Mouse (Mus musculus): Measurements from ENCODE around the gene Hrct1. TPM values are rescaled to one million over a fixed set of nuclear protein-coding genes. Genes with fewer than 3 reads are reported as not detected.

The Hrct1 gene
- polyA plus RNA-seq, 3 experiments from 2014 or later, result not detected

DNA sequence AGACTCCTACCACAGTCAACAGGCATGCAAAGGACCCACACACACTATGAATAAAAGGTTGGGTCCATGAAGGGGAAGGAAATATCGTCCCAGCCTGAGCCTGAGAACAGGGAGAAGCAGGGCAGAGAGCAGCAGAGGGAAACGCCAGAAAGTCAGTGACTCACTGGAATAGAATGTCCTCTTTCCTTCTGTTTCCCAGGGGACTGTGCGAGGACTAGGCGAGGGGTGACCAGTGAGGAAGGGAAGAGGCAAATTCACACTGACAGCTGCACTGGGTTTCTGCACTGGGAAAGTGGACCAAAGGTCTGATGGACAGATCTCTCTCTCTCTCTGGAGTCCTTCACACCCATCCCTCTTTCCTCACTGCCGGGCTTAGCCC lies 1.6 kb downstream of the Hrct1 start:
- ATAC-seq, result no peak

DNA sequence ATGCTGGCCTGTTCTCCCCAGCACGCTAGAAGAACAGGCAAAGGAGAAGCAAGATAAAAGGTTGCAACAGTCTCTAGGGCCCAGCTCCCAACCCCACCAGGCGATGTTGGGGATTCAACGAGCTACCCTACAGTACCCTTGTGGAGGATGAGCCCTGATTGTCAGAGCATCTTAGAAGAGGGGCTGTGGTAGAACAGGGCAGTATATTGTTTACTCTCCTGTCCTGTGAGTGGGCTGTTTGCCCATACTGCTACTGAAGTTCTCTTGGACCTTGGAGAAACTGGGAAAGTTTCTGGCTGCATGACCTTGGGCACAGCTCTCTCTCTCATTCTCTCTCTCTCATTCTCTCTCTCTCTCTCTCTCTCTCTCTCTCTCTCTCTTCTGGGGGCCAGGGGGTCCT lies 2.1 kb downstream of the Hrct1 start:
- no peak for ATAC-seq

DNA sequence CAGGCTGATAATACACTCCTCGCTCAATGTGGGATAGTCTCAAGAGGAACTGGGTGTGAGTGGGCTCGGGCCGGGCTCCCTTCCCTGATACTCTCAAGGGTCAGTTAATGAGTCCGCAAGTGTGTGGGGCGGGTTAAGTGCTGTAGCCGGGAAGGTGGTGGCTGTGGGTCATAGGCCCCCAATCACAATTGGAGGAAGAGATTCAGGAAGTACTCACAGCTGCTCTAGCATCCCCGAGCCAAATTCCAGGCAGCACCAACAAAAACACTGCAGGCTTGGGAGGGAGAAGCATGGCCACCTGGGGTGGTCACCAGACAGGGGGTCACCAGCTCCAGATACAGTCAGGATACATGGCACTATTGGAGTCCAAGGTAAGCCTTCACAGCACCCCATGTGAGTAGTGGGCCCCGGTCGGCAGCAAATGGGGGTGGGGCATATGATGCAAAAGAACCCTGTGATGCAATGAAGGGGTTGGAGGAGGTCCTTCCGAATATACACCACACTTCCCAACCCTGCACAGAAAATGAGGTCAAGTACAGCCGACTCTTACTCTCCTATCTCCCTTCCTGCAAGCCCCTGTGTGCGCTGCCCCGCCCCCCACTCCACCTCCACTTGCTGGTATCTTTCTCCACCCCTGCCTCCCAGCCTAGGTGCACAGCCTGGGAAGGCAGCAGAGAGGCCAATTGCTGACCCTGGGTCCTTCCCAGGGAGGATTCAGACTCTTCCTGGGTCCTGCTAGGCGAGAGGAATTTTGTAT lies 3.0 kb downstream of the Hrct1 start, which contains the start of gene Spaar:
Gene Spaar (plus strand): TSS at position 241 of the 757 bp plus-strand sequence.
- no peak for ATAC-seq

DNA sequence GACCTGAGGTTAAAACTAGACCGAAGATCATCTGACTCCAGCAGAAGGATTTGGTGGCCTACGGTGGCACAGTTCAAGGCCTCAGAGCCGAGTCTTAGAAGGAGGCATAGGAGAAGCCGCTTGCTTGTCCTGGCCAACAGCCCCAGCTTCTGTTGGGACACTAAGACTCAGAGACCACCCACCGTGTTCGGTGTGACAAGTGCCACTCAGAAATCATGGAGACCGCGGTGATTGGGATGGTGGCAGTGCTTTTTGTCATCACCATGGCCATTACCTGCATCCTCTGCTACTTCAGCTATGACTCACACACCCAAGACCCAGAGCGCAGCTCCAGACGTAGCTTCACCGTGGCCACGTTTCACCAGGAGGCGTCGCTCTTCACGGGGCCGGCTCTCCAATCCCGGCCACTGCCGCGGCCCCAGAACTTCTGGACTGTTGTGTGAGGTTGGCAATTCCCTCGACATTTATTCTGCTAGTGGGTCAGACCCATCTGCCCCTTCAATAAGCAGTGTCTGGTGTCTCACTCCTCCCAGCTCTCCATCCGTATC lies 3.8 kb downstream of the Hrct1 start:
- no peak for ATAC-seq

DNA sequence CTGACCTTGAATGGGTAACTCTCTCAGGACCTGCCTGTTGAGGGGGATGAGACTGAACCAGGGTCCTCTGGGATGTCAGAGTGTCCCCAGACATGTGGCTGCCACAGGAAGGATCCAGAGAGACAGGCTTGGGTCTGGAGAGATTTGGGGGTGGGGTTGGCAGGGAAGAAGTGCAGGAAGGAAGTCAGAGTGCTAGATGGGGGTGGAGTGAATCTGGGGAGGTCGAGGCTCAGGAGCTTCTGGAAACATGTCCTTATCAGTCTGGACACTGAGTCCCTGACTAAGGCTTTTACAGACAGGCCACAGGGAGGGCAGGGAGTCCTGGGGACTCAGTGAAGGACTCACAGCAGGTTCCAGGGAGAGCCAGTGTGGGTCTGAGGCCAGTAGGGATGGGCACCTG lies 5.2 kb downstream of the Hrct1 start:
- no peak for ATAC-seq

DNA sequence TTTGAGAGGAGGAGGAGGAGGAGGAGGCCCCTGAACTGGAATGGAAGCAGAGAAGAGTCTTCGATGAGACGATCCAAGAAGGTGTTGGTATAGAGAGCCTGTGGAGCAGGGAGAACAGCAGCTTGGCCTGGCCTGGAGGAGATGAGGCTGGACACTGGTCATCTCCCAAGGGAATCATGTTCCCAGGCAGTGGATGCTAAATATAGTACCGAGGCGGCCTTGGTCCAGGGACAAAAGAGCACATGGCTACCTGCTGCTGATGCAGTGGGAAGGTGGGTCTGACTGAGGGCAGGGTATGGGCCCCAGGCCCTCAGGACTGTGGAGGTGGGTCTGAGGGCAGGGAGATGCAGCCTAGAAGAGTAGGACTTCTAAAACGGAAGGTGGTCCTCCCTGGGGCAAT lies 6.2 kb downstream of the Hrct1 start:
- no peak for ATAC-seq

DNA sequence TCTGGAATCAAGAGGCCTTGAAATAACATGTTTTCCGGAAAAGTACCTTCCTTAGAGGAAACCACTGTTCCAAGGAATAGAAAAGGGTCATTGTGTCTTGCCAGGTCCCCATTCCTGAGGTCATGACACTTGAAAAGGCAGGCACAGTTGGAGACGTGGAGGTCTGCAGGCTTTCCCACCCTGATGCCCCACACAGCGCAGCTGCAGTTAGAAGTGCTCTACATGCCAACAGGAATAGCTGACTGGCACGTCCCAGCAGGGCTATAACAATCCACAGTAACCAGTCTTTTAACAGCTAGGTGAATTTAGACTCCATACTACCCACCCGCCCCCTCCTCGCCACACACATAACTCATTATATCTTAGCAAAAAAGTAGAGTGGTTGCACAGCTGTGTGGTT lies 10.2 kb downstream of the Hrct1 start:
- no peak for ATAC-seq

DNA sequence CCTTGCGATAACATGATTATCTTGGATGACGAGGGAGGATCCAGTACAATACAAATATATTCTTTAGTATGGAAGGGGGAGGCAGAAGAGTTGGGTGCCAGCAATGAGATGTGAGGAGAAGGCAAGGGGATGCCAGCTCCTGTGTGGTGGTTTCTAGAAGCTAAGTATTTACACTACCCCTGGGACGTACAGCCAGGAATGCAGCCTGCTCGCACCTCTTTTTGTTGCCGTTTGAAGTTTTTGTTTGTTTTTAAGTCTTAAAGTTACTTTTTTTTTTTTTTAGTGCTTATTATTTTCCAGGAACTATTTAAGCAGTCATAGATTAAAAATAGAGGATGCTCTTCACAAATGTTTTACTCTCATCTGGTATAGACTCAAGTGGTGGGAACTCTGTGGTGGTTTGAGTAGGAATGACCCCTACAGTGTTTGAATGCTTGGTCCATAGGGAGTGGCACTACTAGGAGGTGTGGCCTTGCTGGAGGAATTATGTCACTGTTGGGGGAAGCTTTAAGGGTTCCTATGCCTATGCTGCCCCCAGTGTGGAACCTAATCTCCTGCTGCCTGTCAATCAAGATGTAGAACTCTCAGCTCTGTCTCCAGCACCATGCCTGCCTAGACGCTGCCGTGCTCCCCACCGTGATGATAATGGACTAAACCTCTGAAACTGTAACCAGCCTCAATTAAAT lies 12.1 kb downstream of the Hrct1 start:
- ATAC-seq, result no peak

DNA sequence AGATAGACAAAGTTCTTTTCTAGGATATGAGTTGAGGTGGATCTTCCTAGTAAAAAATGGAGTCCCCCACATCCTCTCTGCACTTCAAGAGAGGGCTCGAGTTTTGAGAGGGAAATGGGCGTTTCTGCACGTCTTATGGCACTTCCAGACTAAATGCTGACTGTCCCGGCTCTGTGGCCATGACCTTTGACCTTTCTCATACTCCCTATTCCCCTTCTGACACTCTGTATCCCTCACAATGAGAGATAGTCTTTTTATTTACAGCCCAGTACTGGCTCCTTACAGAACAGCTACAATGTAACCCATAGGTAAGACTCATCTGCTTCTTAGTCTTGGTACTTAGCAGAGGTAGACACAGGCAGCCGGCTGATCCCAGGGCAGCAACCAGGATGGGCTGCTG lies 14.5 kb downstream of the Hrct1 start:
- ATAC-seq, result no peak

DNA sequence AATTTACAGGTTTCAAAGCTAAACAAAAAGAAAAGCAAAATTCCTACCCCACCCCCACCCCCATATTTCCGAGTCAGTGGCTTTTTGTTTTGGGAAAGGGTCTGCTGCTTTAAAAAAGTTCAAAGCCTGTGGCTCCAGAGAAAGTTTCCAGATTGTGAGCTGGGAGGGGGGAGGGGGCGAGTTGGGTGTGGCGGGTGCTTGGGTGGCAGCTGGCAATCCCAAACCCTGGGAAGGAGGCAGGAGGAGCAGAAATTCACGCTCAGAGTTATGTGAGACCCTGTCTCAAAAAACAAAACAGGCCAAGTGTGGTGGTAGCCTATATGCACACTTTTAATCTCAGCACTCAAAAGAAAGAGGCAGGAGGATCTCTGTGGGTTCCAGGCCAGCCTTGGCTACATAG lies 15.6 kb downstream of the Hrct1 start:
- ATAC-seq, result no peak

DNA sequence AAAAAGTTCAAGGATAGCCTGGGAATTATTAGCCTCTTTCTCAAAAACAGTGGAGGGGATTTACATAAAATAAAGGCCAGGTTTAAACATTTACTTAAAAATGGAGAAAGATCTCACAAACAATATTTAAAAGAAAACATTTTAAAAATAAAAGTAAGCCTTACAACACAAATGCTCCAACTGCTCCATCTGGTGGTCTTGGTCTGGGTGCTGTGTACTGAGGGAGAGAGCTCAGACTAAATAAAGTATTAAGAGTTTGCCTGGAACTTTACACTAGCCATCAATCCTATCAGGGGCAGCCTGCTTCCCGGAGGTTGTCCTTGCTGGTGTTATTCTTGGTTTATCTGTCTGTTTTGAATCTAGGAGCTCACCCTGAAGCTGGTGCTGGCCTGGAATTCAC lies 16.1 kb downstream of the Hrct1 start:
- ATAC-seq, result no peak

DNA sequence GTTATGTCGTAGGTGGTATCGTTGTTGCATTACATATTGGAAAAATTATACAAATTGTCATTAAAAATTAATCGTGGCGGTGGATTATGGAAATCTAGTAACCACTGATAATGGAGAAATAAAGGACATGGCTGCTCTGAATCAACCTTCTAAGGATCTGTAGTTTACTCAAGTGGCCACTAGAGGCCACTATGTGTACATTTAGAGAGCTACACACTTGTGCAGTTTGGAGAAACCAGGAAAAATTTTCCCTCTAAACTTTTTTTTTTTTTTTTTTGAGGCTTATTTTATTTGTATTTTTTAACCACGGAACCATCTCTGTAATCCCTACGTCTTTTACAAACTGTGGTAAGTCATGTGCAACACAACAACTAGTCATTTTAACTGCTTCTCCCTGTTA lies 18.2 kb downstream of the Hrct1 start:
- no peak for ATAC-seq

DNA sequence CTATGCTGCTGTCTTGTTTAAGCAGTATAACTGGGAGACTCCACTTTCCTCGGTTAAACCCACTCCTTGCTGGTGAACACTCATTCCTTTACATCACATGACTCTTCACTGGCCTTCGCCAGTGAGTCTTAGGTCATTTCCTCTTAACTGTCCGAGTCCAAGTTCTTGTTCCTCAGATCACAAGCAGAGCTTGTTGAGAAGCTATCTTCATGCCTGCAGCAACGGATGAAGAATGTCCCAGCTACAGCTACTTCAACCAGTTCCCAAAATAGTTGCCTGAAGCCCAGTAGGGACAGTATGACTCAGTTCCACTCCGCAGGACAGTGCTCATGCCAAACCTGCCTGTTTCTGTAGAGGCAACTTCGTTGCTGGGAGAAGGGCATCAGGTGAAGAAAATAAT lies 30.2 kb downstream of the Hrct1 start:
- no peak for ATAC-seq

DNA sequence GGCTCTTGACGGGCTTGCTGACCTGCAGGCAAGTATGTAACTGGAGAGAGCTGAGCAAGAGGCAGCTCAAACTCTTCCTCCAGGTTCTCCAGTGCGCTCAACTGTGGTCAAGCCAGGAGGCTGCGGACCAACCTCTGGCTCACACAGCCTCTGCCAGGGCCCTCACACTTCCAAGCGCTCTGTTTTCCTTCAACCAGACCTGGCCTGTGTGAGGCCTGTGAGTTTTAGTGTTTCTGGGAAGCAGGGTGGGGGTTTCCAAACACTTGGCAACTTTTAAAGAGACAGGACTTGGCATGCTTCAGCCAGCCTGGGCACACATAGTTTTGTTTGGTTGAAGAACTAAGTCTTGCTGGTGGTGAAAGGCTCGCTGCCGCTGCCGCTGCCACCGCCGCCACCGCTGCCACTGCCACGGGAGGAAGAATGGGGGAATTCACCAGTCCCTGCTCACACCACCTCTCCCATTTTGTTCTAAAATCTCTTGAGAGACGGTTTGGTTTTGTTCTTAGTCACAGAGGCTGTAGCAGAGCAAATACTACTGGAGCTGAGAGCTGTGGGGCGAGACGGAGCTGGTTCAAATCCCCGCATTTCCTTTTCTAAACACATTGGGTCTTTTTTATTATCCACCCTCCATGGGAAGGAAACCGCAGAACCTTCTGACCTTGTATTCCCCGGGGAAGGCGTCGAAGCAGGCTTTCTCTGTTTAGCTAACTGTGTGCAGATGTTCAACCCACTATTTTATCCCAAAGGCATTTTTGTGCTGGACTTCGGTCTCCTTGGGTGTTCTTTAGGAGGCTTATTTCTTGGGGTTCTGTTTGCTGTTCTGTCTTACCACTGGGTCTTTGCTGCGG lies 32.8 kb downstream of the Hrct1 start:
- ATAC-seq, result no peak

DNA sequence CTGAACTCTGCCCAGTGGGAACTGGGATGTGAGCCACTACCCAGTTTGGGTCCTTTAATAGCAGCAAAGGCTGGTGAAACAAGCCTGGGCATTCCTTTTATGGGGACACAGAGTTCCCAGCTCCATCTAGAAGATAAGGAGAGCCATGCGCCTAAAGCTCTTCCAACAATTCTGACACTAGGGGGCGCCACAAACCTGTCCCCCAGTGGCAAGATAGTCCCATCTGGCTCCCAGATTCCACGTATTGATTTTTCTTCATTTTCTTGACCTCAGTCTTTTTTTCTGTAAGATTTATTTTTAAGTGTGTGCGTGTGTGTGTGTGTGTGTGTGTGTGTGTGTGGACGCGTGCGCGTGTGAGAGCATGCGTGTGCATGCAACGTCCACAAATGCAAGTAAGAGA lies 33.5 kb downstream of the Hrct1 start:
- ATAC-seq, result no peak

DNA sequence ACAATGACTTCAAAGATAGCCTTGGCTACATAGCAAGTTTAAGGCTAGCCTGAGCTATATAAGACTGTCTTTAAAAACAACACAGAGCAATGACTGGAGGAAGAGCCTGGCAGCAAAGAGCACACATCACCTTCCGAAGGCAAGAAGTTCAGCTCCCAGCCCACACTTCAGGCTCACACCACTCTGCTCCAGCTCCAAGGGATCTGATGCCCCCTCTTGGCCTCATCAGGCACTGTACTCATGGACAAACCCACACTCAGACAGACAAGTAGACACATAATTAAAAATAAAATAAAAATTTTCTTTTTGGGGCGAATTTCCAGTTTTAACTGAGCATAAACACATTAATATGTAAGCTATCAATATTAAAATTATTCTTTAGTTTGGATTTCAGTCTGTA lies 34.3 kb downstream of the Hrct1 start:
- ATAC-seq, result no peak

DNA sequence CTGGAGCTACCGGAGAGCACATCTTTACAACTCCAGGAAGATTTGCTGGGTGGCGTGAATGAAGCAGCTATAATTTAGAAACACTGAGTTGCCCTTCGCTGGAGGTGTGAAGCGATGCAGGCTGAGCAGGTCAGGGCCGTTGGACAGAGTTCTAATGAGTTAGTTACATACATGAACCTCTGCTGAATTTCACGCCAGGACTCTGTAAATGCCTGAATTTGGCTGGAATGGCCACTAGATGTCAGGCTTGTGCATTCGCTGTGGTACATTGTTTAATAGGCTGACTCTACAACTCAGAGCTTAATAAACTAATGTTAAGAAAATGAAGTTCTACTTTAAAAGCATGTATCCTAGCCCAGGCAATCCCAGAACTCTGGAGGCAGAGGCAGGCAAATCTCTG lies 36.4 kb downstream of the Hrct1 start:
- ATAC-seq, result no peak

DNA sequence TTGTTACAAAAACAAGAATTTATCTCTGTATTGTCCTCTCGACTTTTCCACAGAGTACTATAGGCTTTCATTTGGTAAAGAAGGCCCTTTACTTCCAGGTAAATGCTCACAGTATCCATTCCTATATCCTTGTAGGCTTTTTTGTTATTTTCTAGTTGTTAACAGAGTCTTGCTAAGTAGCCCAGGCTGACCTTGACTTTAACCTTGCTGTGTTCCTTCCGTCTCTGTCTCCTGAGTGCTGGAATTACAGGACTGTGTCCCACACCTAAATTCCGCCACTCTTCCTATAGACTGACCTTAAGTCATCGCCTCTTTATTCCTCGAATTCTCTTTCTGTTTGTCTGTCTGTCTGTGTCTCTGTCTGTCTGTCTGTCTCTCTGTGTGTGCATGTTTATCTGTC lies 41.4 kb downstream of the Hrct1 start:
- no peak for ATAC-seq

DNA sequence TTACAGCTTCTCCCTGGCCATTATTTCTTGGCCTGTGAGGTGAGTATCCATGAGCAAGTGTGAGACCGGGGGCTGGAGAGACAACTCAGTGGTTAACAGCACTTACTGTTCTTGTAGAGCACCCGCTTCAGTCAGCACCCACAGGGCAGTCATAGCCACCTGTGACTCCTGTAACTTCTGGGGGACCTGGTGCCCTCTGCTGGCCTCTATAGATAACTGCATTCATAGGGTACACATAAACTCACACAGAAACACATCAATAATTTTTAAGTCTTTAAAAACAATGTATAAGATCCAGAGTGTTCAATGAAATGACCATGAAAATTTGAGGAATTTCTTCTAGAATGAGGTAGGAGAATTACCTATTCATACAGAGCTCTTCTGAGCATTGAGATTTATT lies 42.4 kb downstream of the Hrct1 start:
- no peak for ATAC-seq

DNA sequence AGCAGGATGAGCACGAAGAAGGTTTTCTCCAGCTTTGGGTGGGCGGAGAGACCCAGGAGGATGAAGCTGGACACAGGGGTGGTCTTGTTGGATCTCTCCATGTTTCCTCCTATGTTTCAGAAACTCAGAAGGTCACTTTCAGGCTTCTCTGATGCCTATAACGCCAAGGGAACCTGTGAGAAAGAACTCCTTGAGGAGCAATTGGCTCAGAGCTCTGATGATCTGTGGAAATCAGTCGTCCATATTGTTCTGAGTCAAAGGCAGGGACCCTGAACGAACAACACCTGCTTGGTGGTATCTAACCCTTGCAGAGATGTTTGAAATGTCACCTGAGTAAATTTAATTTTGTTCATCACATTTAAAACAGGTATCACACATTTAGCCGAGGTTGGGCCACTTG lies 43.9 kb downstream of the Hrct1 start, which contains the start of gene Olfr159:
Gene Olfr159 (minus strand): TSS at position 101 of the 400 bp plus-strand sequence.
- ATAC-seq, result no peak

DNA sequence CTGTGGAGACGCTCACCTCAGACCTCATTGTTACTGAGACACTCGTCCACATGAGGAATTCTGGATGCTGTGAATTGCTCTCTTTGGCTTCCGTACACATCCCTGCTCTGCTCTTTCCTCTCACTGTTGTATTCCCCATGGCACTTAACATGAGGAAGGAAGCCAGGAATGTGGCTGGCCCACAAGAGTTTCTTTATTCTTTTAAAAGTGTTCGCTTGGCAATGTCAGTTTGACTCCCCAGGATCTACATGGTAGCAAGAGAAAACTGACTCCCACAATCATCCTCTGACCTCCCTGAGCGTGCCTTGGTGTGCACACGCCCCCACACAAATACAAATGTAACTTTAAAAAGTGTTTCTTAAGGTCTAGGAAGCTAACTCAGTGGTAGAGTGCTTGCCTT lies 44.6 kb downstream of the Hrct1 start:
- no peak for ATAC-seq

DNA sequence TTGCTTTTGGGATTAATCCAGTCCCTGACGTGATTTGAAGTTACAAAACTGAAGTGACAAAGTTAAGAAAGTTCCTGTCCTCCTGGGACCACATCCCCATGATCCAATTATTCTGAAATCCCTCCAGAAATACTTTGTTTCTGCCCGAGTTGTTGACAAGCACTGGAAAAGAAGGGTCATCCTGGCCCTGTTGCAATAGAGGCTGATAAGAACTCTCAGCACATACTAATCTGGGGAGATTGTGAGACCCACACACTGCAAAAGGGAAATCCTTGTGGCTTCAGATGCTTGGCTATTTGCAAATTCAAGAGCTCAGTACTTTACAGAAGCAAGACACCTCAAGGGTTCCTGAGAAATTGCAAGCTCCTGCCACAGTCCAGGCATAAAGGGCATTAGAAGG lies 45.3 kb downstream of the Hrct1 start:
- no peak for ATAC-seq
